8 mouse cellular contexts compared by ENCODE assay signal in genomic region chr9:111311031-111311842, GRCm38 (mm10). TPM values are rescaled to one million over a fixed set of nuclear protein-coding genes. Genes with fewer than 3 reads are reported as not detected.
DNase-seq lines count a peak whose midpoint lies in the region; ATAC-seq and TF ChIP-seq lines count a peak whose summit lies in the region.

Gene Trank1, plus strand, starts transcription at chr9:111311739.

- no peak within 1 kb of the TSS for H3K27ac ChIP-seq in heart, embryonic 14.5 days (replicated peaks in 1 of 2; ENCODE audit: control insufficient read depth in 1 of 2, insufficient read depth in 1 of 2, low read depth in 2 of 2, low read length in 2 of 2)
- peak within 1 kb of the TSS; percentile 35 for H3K27ac ChIP-seq in midbrain, embryonic 15.5 days

- peak; percentile 10 for DNase-seq in CD4-positive, CD25-positive, alpha-beta regulatory T cell, adult 2 months (ENCODE audit: low read depth, low spot score)
- peak; percentile 40 to 48 for DNase-seq in layer of hippocampus, postnatal 36 days
- no peak for DNase-seq in spleen, adult 18-20 months

- peaks cover 53% of the 10 kb centered on the region for H3K27me3 ChIP-seq in E14TG2a.4 (ENCODE audit: insufficient read depth, low read length)
- peaks cover 68% of the 10 kb centered on the region for H3K27me3 ChIP-seq in heart, embryonic 14.5 days (ENCODE audit: control insufficient read depth, insufficient read depth, low read length)
- peaks cover 44% of the 10 kb centered on the region for H3K27me3 ChIP-seq in midbrain, embryonic 15.5 days (replicated peaks)

- H3K4me2 ChIP-seq in heart, embryonic 14.5 days (ENCODE audit: low read length): peak within 1 kb of the TSS; percentile 87
- H3K4me2 ChIP-seq in midbrain, embryonic 15.5 days: peak within 1 kb of the TSS; percentile 90

- H3K9ac ChIP-seq in heart, embryonic 14.5 days (ENCODE audit: low read length): peak within 1 kb of the TSS; percentile 34; the same call in 1 of the 2 replicates
- peak within 1 kb of the TSS; percentile 58 for H3K9ac ChIP-seq in midbrain, embryonic 15.5 days

- no peak for TF ChIP-seq CTCF in E14TG2a.4 (conservative IDR thresholded peaks at IDR 0.05; ENCODE audit: low read length)

- H3K36me3 ChIP-seq in E14TG2a.4 (ENCODE audit: insufficient read depth, low read length): no peaks in the 10 kb centered on the region
- H3K36me3 ChIP-seq in heart, embryonic 14.5 days (ENCODE audit: control insufficient read depth, insufficient read depth, low read length): no peaks in the 10 kb centered on the region
- no peaks in the 10 kb centered on the region for H3K36me3 ChIP-seq in midbrain, embryonic 15.5 days (replicated peaks)

- H3K4me3 ChIP-seq in E14TG2a.4 (replicated peaks; ENCODE audit: low read length): peak within 1 kb of the TSS; percentile 79
- H3K4me3 ChIP-seq in heart, embryonic 14.5 days (ENCODE audit: control insufficient read depth in 1 of 2, insufficient read depth in 1 of 2, low read depth in 1 of 2, low read length in 2 of 2): peak within 1 kb of the TSS; percentile 45 to 49
- peak within 1 kb of the TSS; percentile 60 for H3K4me3 ChIP-seq in midbrain, embryonic 15.5 days

- ATAC-seq in CD4-positive, CD25-positive, alpha-beta regulatory T cell, adult 4 months: no peak
- 0 out of 2 replicates have a peak, but pooled peaks have one; percentile 9 for ATAC-seq in common myeloid progenitor, adult 5-6 weeks (replicated peaks; ENCODE audit: low read depth, poor library complexity, severe bottlenecking)
- peak; percentile 35; the same call in 1 of the 2 replicates for ATAC-seq in heart, embryonic 14.5 days (ENCODE audit: insufficient number of reproducible peaks, insufficient read depth, low FRiP score, low read depth)
- peak; percentile 75 for ATAC-seq in midbrain, embryonic 15.5 days (replicated peaks)

- H3K9me3 ChIP-seq in E14TG2a.4 (ENCODE audit: low read length): no peaks in the 10 kb centered on the region
- H3K9me3 ChIP-seq in heart, embryonic 14.5 days (ENCODE audit: control insufficient read depth, low read length): peaks cover 18% of the 10 kb centered on the region
- H3K9me3 ChIP-seq in midbrain, embryonic 15.5 days: peaks cover 5% of the 10 kb centered on the region; the same call in 1 of the 2 replicates

- H3K4me1 ChIP-seq in E14TG2a.4 (replicated peaks; ENCODE audit: low read depth, low read length): no peaks in the 10 kb centered on the region; the same call in 1 of the 2 replicates
- H3K4me1 ChIP-seq in heart, embryonic 14.5 days (ENCODE audit: control insufficient read depth in 2 of 2, insufficient read depth in 2 of 2, low read length in 2 of 2): peaks cover 0 to 15% of the 10 kb centered on the region in 2 experiments; a peak in 2 of 4 replicates
- peaks cover 23% of the 10 kb centered on the region for H3K4me1 ChIP-seq in midbrain, embryonic 15.5 days

- 11% methylated on average over 72 of the region's 72 CpGs for WGBS in heart, embryonic 14.5 days
- 8% methylated on average over 72 of the region's 72 CpGs for WGBS in midbrain, embryonic 15.5 days

RNA-seq across cellular contexts. Expression of gene Trank1, which starts in this region (rescaled TPM):
- not detected for polyA plus RNA-seq in CD4-positive, CD25-positive, alpha-beta regulatory T cell, adult 4 months (2017; shearing (Covaris generic))
- not detected in 2 replicates for total RNA-seq in common myeloid progenitor, adult 5-6 weeks (2017)
- polyA plus RNA-seq in heart, embryonic 14.5 days (2014; fragmentation: Nextera tagmentation; extraction: Ambion mirVana): 0.04 and 0.05 TPM in 2 replicates
- total RNA-seq in layer of hippocampus, postnatal 36 days (2021): 100 to 1,000 TPM; 201 to 218 TPM
- polyA plus RNA-seq in midbrain, embryonic 15.5 days (2015; fragmentation: Nextera tagmentation; extraction: Ambion mirVana): 13.9 and 15.8 TPM in 2 replicates

Comparison
In these comparisons a context has a peak if more than half of its experiments do, and no peak if none do; other contexts are left out.
1. RNA of gene Trank1 (total RNA-seq): 201 to 218 TPM in layer of hippocampus, postnatal 36 days; not detected in common myeloid progenitor, adult 5-6 weeks; every median in the first group is over 100 times any median in the second.
2. RNA of gene Trank1 (polyA plus RNA-seq): 13.9 to 15.8 TPM in midbrain, embryonic 15.5 days; not detected in CD4-positive, CD25-positive, alpha-beta regulatory T cell, adult 4 months and 0.04 to 0.05 TPM in heart, embryonic 14.5 days; every median in the first group is over 10 times any median in the second.
3. Peak in ATAC-seq in common myeloid progenitor, adult 5-6 weeks; RNA of the gene not detected or under 1 TPM.
4. Peak in ATAC-seq, H3K4me3 ChIP-seq, H3K9ac ChIP-seq and H3K4me2 ChIP-seq in heart, embryonic 14.5 days; RNA of the gene not detected or under 1 TPM.
5. DNase-seq: peak in CD4-positive, CD25-positive, alpha-beta regulatory T cell, adult 2 months (single experiment) and layer of hippocampus, postnatal 36 days (2 of 2); none in spleen, adult 18-20 months (0 of 2).
6. Peak in every context shown above with its lines, with median percentiles within 50 percentile points of each other: H3K4me3 ChIP-seq.